Mouse (Mus musculus) hindbrain, embryonic 10.5 days (tissue): ENCODE data around the gene Col5a3. TPM values are rescaled to one million over a fixed set of nuclear protein-coding genes. Genes with fewer than 3 reads are reported as not detected.
A peak's percentile ranks its signal among the peaks of the same experiment; 100 is the strongest.

Source experiments
- DNase-seq: peaks from one replicate; pipeline ENCODE4 v3.0.0-alpha.2; 2017; ENCODE audit warnings: low spot score
- H3K27ac ChIP-seq: fragments of 300-500 bp; sonication (generic); 2 replicates; pipeline ENCODE4 v1.5.1; 2016; ENCODE audit warnings: mild to moderate bottlenecking, moderate library complexity
- H3K27me3 ChIP-seq: fragments of 300-500 bp; sonication (generic); 2 replicates; pipeline ENCODE4 v1.6.1; 2016; ENCODE audit warnings: mild to moderate bottlenecking; ENCODE audit not compliant: poor library complexity, insufficient read depth, severe bottlenecking
- H3K36me3 ChIP-seq: fragments of 300-500 bp; sonication (generic); 2 replicates; pipeline ENCODE4 v1.6.1; 2016; ENCODE audit warnings: mild to moderate bottlenecking, moderate library complexity
- H3K4me1 ChIP-seq: fragments of 300-500 bp; sonication (generic); replicated peaks from 2 replicates; pipeline ENCODE4 v1.6.1; 2016; ENCODE audit warnings: mild to moderate bottlenecking
- H3K4me3 ChIP-seq: fragments of 300-500 bp; sonication (generic); 2 replicates; pipeline ENCODE4 v1.5.1; 2016; ENCODE audit warnings: mild to moderate bottlenecking, moderate library complexity
- H3K9me3 ChIP-seq: fragments of 300-500 bp; sonication (generic); 2 replicates; pipeline ENCODE4 v1.6.1; 2016; ENCODE audit warnings: mild to moderate bottlenecking, moderate library complexity
- WGBS: fragments of 180-500 bp; shearing (Covaris S2); methylation state at CpG from one replicate; pipeline ENCODE4 v1.1.7; 2016; 5-methylcytosine and 5-hydroxymethylcytosine counted together
- polyA plus RNA-seq: library from polyadenylated mRNA; unstranded; fragments of >200 nt; fragmentation: Nextera tagmentation; extraction: Ambion mirVana; gene quantifications from 2 replicates; pipeline ENCODE4 v1.2.1, GENCODE M21; 2016

Gene Col5a3
- polyA plus RNA-seq, 1 experiment from 2014 or later, result 0.98 TPM

GRCm38 (mm10) chr9:20738251-20738999 is 76.4 kb downstream of the Col5a3 start:
- no peak overlapping the region for H3K27ac ChIP-seq
- H3K27me3 ChIP-seq, result peaks cover 25% of the 10 kb centered on the region
- no peaks in the 10 kb centered on the region; the same call in 1 of the 2 replicates for H3K4me1 ChIP-seq
- H3K36me3 ChIP-seq, result no peaks in the 10 kb centered on the region
- no peak for DNase-seq
- H3K4me3 ChIP-seq, result no peak overlapping the region
- H3K9me3 ChIP-seq, result no peaks in the 10 kb centered on the region
- WGBS, result 46% methylated on average over 8 of the region's 8 CpGs

GRCm38 (mm10) chr9:20737227-20737626 is 77.6 kb downstream of the Col5a3 start:
- Histone ChIP-seq H3K36me3 (no peaks in the 10 kb centered on the region), H3K27ac (no peak overlapping the region), H3K4me1 (no peaks in the 10 kb centered on the region; the same call in 1 of the 2 replicates), H3K4me3 (no peak overlapping the region), H3K27me3 (peaks cover 22% of the 10 kb centered on the region), H3K9me3 (no peaks in the 10 kb centered on the region)
- 95% methylated on average over 2 of the region's 2 CpGs for WGBS
- no peak for DNase-seq

- Histone ChIP-seq H3K36me3 (no peaks in the 10 kb centered on the region), H3K27me3 (peaks cover 23% of the 10 kb centered on the region), H3K9me3 (no peaks in the 10 kb centered on the region), H3K27ac (no peak overlapping the region), H3K4me3 (no peak overlapping the region), H3K4me1 (no peaks in the 10 kb centered on the region)
- DNase-seq, result no peak
- 75% methylated on average over 3 of the region's 3 CpGs for WGBS
These were observed 80.2 kb downstream of the Col5a3 start for GRCm38 (mm10) chr9:20734692-20735091.

- 72% methylated on average over 4 of the region's 4 CpGs for WGBS
- no peak for DNase-seq
- peaks cover 43% of the 10 kb centered on the region for H3K27me3 ChIP-seq
- no peak overlapping the region for H3K4me3 ChIP-seq
- H3K9me3 ChIP-seq, result no peaks in the 10 kb centered on the region
- H3K36me3 ChIP-seq, result no peaks in the 10 kb centered on the region
- H3K4me1 ChIP-seq, result peaks cover 15% of the 10 kb centered on the region
- H3K27ac ChIP-seq, result no peak overlapping the region
These were observed 83.1 kb downstream of the Col5a3 start for GRCm38 (mm10) chr9:20731797-20732196.

- no peak for DNase-seq
- peaks cover 67% of the 10 kb centered on the region for H3K27me3 ChIP-seq
These were observed 85.4 kb downstream of the Col5a3 start for GRCm38 (mm10) chr9:20729451-20729850.

GRCm38 (mm10) chr9:20727601-20728113 is 87.2 kb downstream of the Col5a3 start:
- WGBS, result under 1% methylated on average over 46 of the region's 46 CpGs
- Histone ChIP-seq H3K36me3 (no peaks in the 10 kb centered on the region), H3K4me3 (peak overlapping the region; percentile 73), H3K27me3 (peaks cover 73% of the 10 kb centered on the region), H3K9me3 (no peaks in the 10 kb centered on the region), H3K4me1 (peaks cover 39% of the 10 kb centered on the region), H3K27ac (peak overlapping the region; percentile 83)
- peak; percentile 76 for DNase-seq

More at GRCm38 (mm10) chr9:20729451-20729850, 85.4 kb downstream of the Col5a3 start:
- Histone ChIP-seq H3K27ac (no peak overlapping the region), H3K4me1 (peaks cover 37% of the 10 kb centered on the region), H3K36me3 (no peaks in the 10 kb centered on the region), H3K4me3 (no peak overlapping the region), H3K9me3 (no peaks in the 10 kb centered on the region)
- 65% methylated on average over 6 of the region's 6 CpGs for WGBS

GRCm38 (mm10) chr9:20726859-20727600 is 87.8 kb downstream of the Col5a3 start:
- Histone ChIP-seq H3K4me3 (peak overlapping the region; percentile 73), H3K27me3 (peaks cover 70% of the 10 kb centered on the region), H3K9me3 (no peaks in the 10 kb centered on the region), H3K4me1 (peaks cover 39% of the 10 kb centered on the region), H3K27ac (peak overlapping the region; percentile 83), H3K36me3 (no peaks in the 10 kb centered on the region)
- peak; percentile 49 for DNase-seq
- under 1% methylated on average over 54 of the region's 54 CpGs for WGBS

- Histone ChIP-seq H3K27me3 (peaks cover 70% of the 10 kb centered on the region), H3K4me3 (peak overlapping the region; percentile 73), H3K27ac (peak overlapping the region; percentile 83), H3K36me3 (no peaks in the 10 kb centered on the region), H3K9me3 (no peaks in the 10 kb centered on the region), H3K4me1 (peaks cover 46% of the 10 kb centered on the region)
- WGBS, result 3% methylated on average over 42 of the region's 42 CpGs
- DNase-seq, result peak; percentile 22
These were observed 88.6 kb downstream of the Col5a3 start for GRCm38 (mm10) chr9:20726134-20726858.

- WGBS, result 73% methylated on average over 2 of the region's 2 CpGs
- Histone ChIP-seq H3K4me1 (peaks cover 39% of the 10 kb centered on the region), H3K27ac (no peak overlapping the region), H3K9me3 (peaks cover 12% of the 10 kb centered on the region; the same call in 1 of the 2 replicates), H3K4me3 (no peak overlapping the region), H3K27me3 (peaks cover 28% of the 10 kb centered on the region), H3K36me3 (peaks cover 31% of the 10 kb centered on the region)
- DNase-seq, result no peak
These were observed 93.3 kb downstream of the Col5a3 start for GRCm38 (mm10) chr9:20721582-20721981.

Other genes starting within 250 kb of the Col5a3 start
- 17.8 and 20.0 TPM in 2 replicates for gene Zfp846, start 233.8 kb downstream of the Col5a3 start, polyA plus RNA-seq
- gene Ubl5, start 172.2 kb downstream of the Col5a3 start, polyA plus RNA-seq, result 393 and 437 TPM in 2 replicates
- gene Fbxl12, start 170.3 kb downstream of the Col5a3 start, polyA plus RNA-seq, result 21.5 and 21.9 TPM in 2 replicates
- 83.7 and 88.6 TPM in 2 replicates for gene Pin1, start 163.0 kb downstream of the Col5a3 start, polyA plus RNA-seq
- 46.9 and 76.4 TPM in 2 replicates for gene Olfm2, start 68.7 kb downstream of the Col5a3 start, polyA plus RNA-seq
- not detected in 2 replicates for gene Rdh8, start 3.4 kb upstream of the Col5a3 start, polyA plus RNA-seq
- 0.85 and 1.4 TPM in 2 replicates for gene A230050P20Rik, start 53.6 kb upstream of the Col5a3 start, polyA plus RNA-seq
- 5.5 and 7.0 TPM in 2 replicates for gene Angptl6, start 64.7 kb upstream of the Col5a3 start, polyA plus RNA-seq
- gene Ppan, start 73.1 kb upstream of the Col5a3 start, polyA plus RNA-seq, result 80.1 and 87.3 TPM in 2 replicates
- 406 and 412 TPM in 2 replicates for gene Eif3g, start 83.6 kb upstream of the Col5a3 start, polyA plus RNA-seq
- gene Dnmt1, start 144.8 kb upstream of the Col5a3 start, polyA plus RNA-seq, result 104 and 150 TPM in 2 replicates
- gene S1pr2, start 161.7 kb upstream of the Col5a3 start, polyA plus RNA-seq, result 24.2 and 25.2 TPM in 2 replicates
- 136 and 150 TPM in 2 replicates for gene Mrpl4, start 187.7 kb upstream of the Col5a3 start, polyA plus RNA-seq
- gene Icam1, start 200.9 kb upstream of the Col5a3 start, polyA plus RNA-seq, result 5.1 and 5.8 TPM in 2 replicates
- 5.9 and 6.0 TPM in 2 replicates for gene Icam4, start 214.3 kb upstream of the Col5a3 start, polyA plus RNA-seq
- gene Icam5, start 217.0 kb upstream of the Col5a3 start, polyA plus RNA-seq, result 0.07 TPM in 1 of 2 replicates, not detected in the other